Mouse (Mus musculus) heart, embryonic 14.5 days (tissue): ENCODE measurements around the gene Thoc7. TPM values are rescaled to one million over a fixed set of nuclear protein-coding genes. Genes with fewer than 3 reads are reported as not detected.
"Not testable (repeated sequence)": the region's sequence is repeated elsewhere in the genome, so short reads cannot be mapped to it uniquely, and the experiment has no call there.

Source experiments
- ATAC-seq: fragments of 200-750 bp; cut with Nextera tagmentation; 2 replicates; pipeline ENCODE4 v1.8.0; 2017; ENCODE audit warnings: low read depth, moderate TSS enrichment; ENCODE audit not compliant: insufficient number of reproducible peaks, insufficient read depth, low FRiP score
- H3K27ac ChIP-seq, 2 experiments: fragments of 200-500 bp in 1 of 2; fragments of 300-500 bp in 1 of 2; sonication (generic) in 1 of 2; replicated peaks in 1 of 2; 2 replicates each; pipeline ENCODE4 v1.5.1; 2012 to 2014; ENCODE audit warnings: low read depth in 2 of 2, low read length in 2 of 2, control low read depth in 1 of 2, mild to moderate bottlenecking in 1 of 2, mixed read lengths in 1 of 2; ENCODE audit not compliant: control insufficient read depth in 1 of 2, insufficient read depth in 1 of 2
- H3K27me3 ChIP-seq: fragments of 300-500 bp; sonication (generic); 2 replicates; pipeline ENCODE4 v1.6.1; 2014; ENCODE audit warnings: mild to moderate bottlenecking, low read length, control low read depth; ENCODE audit not compliant: control insufficient read depth, insufficient read depth
- H3K36me3 ChIP-seq: fragments of 300-500 bp; sonication (generic); 2 replicates; pipeline ENCODE4 v1.6.1; 2014; ENCODE audit warnings: mild to moderate bottlenecking, control low read depth, low read length, mixed read lengths; ENCODE audit not compliant: control insufficient read depth, insufficient read depth
- H3K4me1 ChIP-seq, 2 experiments: fragments of 200-500 bp in 1 of 2; fragments of 300-500 bp in 1 of 2; sonication (generic) in 1 of 2; 2 replicates each; pipeline ENCODE4 v1.6.1; 2012 to 2014; ENCODE audit warnings: low read length in 2 of 2, control low read depth in 1 of 2, mixed read lengths in 1 of 2; ENCODE audit not compliant: control insufficient read depth in 2 of 2, insufficient read depth in 2 of 2
- H3K4me2 ChIP-seq: fragments of 300-500 bp; sonication (generic); 2 replicates; pipeline ENCODE4 v1.6.1; 2014; ENCODE audit warnings: mild to moderate bottlenecking, low read length
- H3K4me3 ChIP-seq, 2 experiments: fragments of 200-500 bp in 1 of 2; fragments of 300-500 bp in 1 of 2; sonication (generic) in 1 of 2; 2 replicates each; pipeline ENCODE4 v1.5.1; 2012 to 2014; ENCODE audit warnings: low read length in 2 of 2, mild to moderate bottlenecking in 2 of 2, control low read depth in 1 of 2, low read depth in 1 of 2, moderate library complexity in 1 of 2; ENCODE audit not compliant: control insufficient read depth in 1 of 2, insufficient read depth in 1 of 2
- H3K9ac ChIP-seq: fragments of 300-500 bp; sonication (generic); 2 replicates; pipeline ENCODE4 v1.6.1; 2014; ENCODE audit warnings: mild to moderate bottlenecking, low read length
- H3K9me3 ChIP-seq: fragments of 300-500 bp; sonication (generic); 2 replicates; pipeline ENCODE4 v1.6.1; 2016; ENCODE audit warnings: low read length, control low read depth; ENCODE audit not compliant: control insufficient read depth
- WGBS: fragments of 180-500 bp; shearing (Covaris S2); extraction: QIAGEN DNeasy Blood & Tissue Kit; methylation state at CpG from one replicate; pipeline ENCODE4 v1.1.7; 2014; 5-methylcytosine and 5-hydroxymethylcytosine counted together
- polyA plus RNA-seq: library from polyadenylated mRNA; unstranded; fragments of >200 nt; fragmentation: Nextera tagmentation; extraction: Ambion mirVana; gene quantifications from 2 replicates; pipeline ENCODE4 v1.2.1, GENCODE M21; 2014

The Thoc7 gene
- polyA plus RNA-seq, 1 experiment from 2014 or later = 186 TPM

- WGBS = under 1% methylated on average over 69 of the region's 75 CpGs
- Histone ChIP-seq H3K4me1 (peaks cover 6 to 16% of the 10 kb centered on the region in 2 experiments), H3K27me3 (no peaks in the 10 kb centered on the region; the same call in 1 of the 2 replicates), H3K9me3 (no peaks in the 10 kb centered on the region), H3K27ac (peak overlapping the region; percentile 47 to 80), H3K4me2 (peak overlapping the region; percentile 83), H3K9ac (peak overlapping the region; percentile 99), H3K36me3 (peaks cover 5% of the 10 kb centered on the region; the same call in 1 of the 2 replicates), H3K4me3 (peak overlapping the region; percentile 92 to 96)
- ATAC-seq = peak; percentile 82
These were observed 948 bp downstream of the Thoc7 start for GRCm38 (mm10) chr14:13960482-13961325.

GRCm38 (mm10) chr14:13960079-13960478 is 1.6 kb downstream of the Thoc7 start:
- peak overlapping the region in 1 of 2 experiments; percentile 80; a peak in 2 of 4 replicates for H3K27ac ChIP-seq
- ATAC-seq = no peak

GRCm38 (mm10) chr14:13952151-13952550 is 9.5 kb downstream of the Thoc7 start:
- H3K4me3 ChIP-seq, H3K27ac ChIP-seq, H3K4me1 ChIP-seq, ATAC-seq, H3K9me3 ChIP-seq, H3K27me3 ChIP-seq, H3K4me2 ChIP-seq, H3K9ac ChIP-seq: not testable (repeated sequence)
- peaks cover 71% of the 10 kb centered on the region for H3K36me3 ChIP-seq
- 91% methylated on average over 3 of the region's 3 CpGs for WGBS

More at GRCm38 (mm10) chr14:13960079-13960478, 1.6 kb downstream of the Thoc7 start:
- Histone ChIP-seq H3K36me3 (peaks cover 9% of the 10 kb centered on the region; the same call in 1 of the 2 replicates), H3K4me3 (peak overlapping the region; percentile 92 to 96), H3K4me2 (peak overlapping the region; percentile 83), H3K9me3 (no peaks in the 10 kb centered on the region), H3K4me1 (peaks cover 6 to 16% of the 10 kb centered on the region in 2 experiments), H3K27me3 (no peaks in the 10 kb centered on the region; the same call in 1 of the 2 replicates), H3K9ac (peak overlapping the region; percentile 99)
- WGBS = 0% methylated on average over 9 of the region's 9 CpGs

- no peak overlapping the region for H3K4me2 ChIP-seq
- no peaks in the 10 kb centered on the region for H3K9me3 ChIP-seq
- H3K4me3 ChIP-seq = no peak overlapping the region
- H3K4me1 ChIP-seq = peaks cover 0 to 3% of the 10 kb centered on the region in 2 experiments; a peak in 1 of 4 replicates
- peaks cover 72% of the 10 kb centered on the region for H3K36me3 ChIP-seq
- H3K9ac ChIP-seq = no peak overlapping the region
- no peak for ATAC-seq
- no peak overlapping the region for H3K27ac ChIP-seq
- H3K27me3 ChIP-seq = no peaks in the 10 kb centered on the region
These were observed 11.3 kb downstream of the Thoc7 start for GRCm38 (mm10) chr14:13950401-13950800.

- Histone ChIP-seq H3K9ac (no peak overlapping the region), H3K27me3 (no peaks in the 10 kb centered on the region), H3K4me2 (no peak overlapping the region), H3K27ac (no peak overlapping the region), H3K36me3 (peaks cover 63% of the 10 kb centered on the region), H3K4me3 (no peak overlapping the region), H3K9me3 (no peaks in the 10 kb centered on the region), H3K4me1 (peaks cover 0 to 1% of the 10 kb centered on the region in 2 experiments; a peak in 1 of 4 replicates)
- WGBS = 94% methylated on average over 7 of the region's 7 CpGs
- no peak for ATAC-seq
These were observed 13.3 kb downstream of the Thoc7 start for GRCm38 (mm10) chr14:13948345-13948744.

- no peaks in the 10 kb centered on the region for H3K9me3 ChIP-seq
- H3K4me2 ChIP-seq = no peak overlapping the region
- no peaks in the 10 kb centered on the region for H3K4me1 ChIP-seq
- peaks cover 34% of the 10 kb centered on the region for H3K36me3 ChIP-seq
- no peaks in the 10 kb centered on the region for H3K27me3 ChIP-seq
- H3K9ac ChIP-seq = no peak overlapping the region
- no peak overlapping the region for H3K4me3 ChIP-seq
- H3K27ac ChIP-seq = no peak overlapping the region
- ATAC-seq = no peak
- 89% methylated on average over 4 of the region's 4 CpGs for WGBS
These were observed 17.0 kb downstream of the Thoc7 start for GRCm38 (mm10) chr14:13944686-13945085.

- Histone ChIP-seq H3K4me3 (peak overlapping the region; percentile 44 to 48; a peak in 3 of 4 replicates), H3K36me3 (no peaks in the 10 kb centered on the region), H3K9me3 (0 out of 2 replicates have a peak, but pooled peaks cover 4% of the 10 kb centered on the region), H3K4me1 (no peaks in the 10 kb centered on the region; a peak in 1 of 4 replicates), H3K27me3 (no peaks in the 10 kb centered on the region), H3K27ac (no peak overlapping the region), H3K9ac (no peak overlapping the region; the same call in 1 of the 2 replicates), H3K4me2 (peak overlapping the region; percentile 92)
- ATAC-seq = no peak
- 34% methylated on average over 5 of the region's 5 CpGs for WGBS
These were observed 27.6 kb downstream of the Thoc7 start for GRCm38 (mm10) chr14:13934052-13934371.
